Mouse (Mus musculus): ENCODE measurements around the gene Celsr1.

DNA sequence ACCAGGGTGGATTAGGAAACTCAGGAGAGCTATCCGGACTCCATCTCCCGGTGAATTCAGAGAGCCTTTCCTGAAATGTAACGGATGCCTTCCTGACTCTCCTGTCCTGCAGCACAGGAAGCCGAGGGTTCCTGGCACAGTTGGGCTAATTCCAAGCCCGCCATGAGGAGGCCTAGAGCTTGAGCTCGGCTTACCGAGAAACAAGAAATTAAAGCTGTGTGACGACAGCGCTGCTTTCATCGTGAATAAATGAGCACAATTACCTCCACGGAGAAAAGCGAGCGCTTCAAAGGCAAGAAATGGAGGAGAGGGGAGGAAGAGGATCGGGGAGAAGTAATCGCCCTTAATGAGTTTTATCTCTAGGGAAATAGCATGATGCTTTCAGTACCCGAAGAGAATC is 57.8 kb downstream of the Celsr1 start:
- TF ChIP-seq POLR2A (IDR thresholded peaks at IDR 0.05; ENCODE audit: insufficient read depth, low read depth, low read length) (no peak), CTCF (IDR thresholded peaks at IDR 0.05) (no peak)

Data from heart, adult 2 months (tissue).